Mouse (Mus musculus) cerebellum, adult 9-10 months (tissue): ENCODE data around the gene Myzap.
"Not testable (repeated sequence)": the region's sequence is repeated elsewhere in the genome, so short reads cannot be mapped to it uniquely, and the experiment has no call there.

Source experiments
- DNase-seq: peaks from one replicate; pipeline ENCODE4 v3.0.0; 2022

The Myzap gene

GRCm38 (mm10) chr9:71542292-71542691 is 49.9 kb downstream of the Myzap start:
- DNase-seq: no peak

DNA sequence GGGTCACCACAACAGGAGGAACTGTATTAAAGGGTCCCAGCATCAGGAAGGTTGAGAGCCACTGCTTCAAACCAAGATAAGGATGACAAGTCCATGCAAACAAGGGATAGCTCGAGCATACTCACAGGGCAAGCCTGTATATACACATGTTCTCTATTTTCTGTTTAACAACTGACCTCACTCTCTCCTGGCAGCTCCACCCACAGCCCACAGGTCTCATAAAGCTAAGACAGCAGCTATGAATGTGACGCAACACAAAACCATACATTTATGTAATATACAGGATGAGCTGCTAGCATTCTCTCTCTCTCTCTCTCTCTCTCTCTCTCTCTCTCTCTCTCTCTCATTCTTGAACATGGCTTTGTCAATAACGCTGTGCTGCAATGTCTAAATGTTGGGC is 51.4 kb downstream of the Myzap start:
- DNase-seq: no peak

GRCm38 (mm10) chr9:71535730-71536129 is 56.4 kb downstream of the Myzap start:
- DNase-seq: no peak

DNA sequence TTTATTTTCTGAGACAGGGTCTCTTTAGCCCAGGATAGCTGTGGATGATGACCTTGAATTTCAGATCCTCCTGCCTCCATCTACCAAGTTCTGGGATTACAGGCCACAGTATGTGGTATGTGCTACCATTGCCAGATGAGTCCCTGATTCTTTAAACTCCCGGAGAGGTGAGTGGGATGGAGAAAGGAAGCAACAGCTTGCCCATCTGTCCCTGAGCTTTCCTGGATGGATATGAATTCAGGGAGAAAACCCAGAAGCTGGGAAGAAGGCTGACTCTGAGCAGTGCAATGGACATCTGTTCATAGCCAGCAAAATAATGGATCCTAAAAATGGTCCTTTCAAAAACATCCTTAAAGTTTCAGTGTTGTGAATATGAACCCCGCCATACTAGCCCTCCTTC is 57.1 kb downstream of the Myzap start:
- no peak for DNase-seq

GRCm38 (mm10) chr9:71529960-71530359 is 62.2 kb downstream of the Myzap start:
- DNase-seq: no peak

GRCm38 (mm10) chr9:71527438-71527837 is 64.7 kb downstream of the Myzap start:
- DNase-seq: no peak

GRCm38 (mm10) chr9:71523901-71524300 is 68.3 kb downstream of the Myzap start:
- DNase-seq: no peak

- no peak for DNase-seq
These were observed 72.3 kb downstream of the Myzap start for GRCm38 (mm10) chr9:71519836-71520235.

- DNase-seq: no peak
These were observed 74.7 kb downstream of the Myzap start for GRCm38 (mm10) chr9:71517487-71517886.

GRCm38 (mm10) chr9:71515862-71516261 is 76.3 kb downstream of the Myzap start:
- no peak for DNase-seq

DNA sequence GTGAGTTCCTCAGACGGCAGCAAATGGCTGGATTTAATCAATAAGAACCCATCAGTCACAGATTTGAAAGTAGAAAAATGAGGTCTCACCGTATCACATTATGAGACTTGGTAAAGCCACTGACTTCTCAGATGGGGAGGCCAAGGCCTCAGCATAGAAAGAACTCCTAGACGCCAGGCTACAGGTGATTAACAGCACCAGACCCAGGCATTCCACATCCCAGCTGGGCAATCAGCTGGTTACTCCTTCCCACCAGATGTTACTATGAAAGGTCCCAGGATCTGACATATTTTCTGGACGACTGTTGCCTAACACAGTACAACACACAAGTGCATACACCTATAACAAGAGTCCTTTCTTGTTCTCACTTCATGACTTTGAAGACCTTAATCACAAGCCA is 78.6 kb downstream of the Myzap start:
- DNase-seq: no peak

DNA sequence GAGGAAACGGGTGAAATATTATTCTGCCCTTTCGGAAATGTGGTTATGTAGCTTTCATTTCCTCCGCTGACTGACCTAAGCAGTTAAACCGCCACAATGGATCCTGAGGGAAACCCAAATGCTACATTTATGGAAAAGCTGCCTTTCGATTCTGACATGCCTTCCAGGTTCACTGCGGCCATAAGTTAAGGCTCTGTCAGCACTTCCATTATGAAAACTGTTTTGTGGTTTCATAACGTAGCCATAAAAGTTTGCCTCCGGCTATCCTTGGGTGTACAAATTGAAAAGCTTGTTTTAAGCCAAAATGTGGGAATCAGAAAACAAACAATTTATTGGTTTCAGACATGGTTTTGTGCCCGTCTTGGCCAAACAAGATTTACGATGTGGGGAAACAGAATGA is 79.3 kb downstream of the Myzap start:
- no peak for DNase-seq

DNA sequence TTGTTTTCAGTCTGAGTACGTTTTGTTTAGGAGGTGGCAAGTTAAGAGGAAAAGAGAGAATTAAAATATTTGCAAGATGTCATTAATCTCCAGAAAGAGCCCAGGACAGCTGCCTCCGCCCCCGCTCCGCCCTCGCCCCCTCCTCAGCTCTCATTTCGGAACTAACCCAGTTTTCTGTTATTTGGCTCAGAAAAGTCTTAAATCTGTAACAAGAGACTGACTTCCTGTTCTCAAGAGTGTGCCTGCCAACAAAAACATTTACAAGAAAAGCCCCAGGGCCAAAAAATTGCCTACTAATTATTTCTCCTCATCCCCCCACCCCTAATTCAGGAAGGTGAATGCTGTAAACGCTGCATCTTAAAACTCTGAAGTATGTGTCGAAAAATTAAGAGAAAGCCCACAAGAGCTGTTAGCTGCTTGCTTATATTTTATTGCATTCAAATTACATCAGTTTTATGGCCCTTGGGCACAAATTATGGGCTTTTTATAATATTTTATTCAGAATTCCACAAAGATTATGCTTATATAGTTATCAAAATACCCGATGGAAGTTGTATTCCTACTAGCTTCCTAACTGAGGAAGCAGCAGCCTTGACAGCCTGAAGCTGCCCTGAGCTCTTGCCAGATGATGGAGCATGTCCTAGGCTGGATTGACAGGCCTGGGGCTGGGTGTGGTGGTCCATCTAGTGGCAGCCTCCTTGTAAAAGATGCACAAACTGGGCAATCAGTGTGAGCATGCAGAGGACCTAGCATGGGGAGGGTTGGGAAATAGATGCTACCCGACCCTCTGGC is 93.6 kb downstream of the Myzap start:
- no peak for DNase-seq

DNA sequence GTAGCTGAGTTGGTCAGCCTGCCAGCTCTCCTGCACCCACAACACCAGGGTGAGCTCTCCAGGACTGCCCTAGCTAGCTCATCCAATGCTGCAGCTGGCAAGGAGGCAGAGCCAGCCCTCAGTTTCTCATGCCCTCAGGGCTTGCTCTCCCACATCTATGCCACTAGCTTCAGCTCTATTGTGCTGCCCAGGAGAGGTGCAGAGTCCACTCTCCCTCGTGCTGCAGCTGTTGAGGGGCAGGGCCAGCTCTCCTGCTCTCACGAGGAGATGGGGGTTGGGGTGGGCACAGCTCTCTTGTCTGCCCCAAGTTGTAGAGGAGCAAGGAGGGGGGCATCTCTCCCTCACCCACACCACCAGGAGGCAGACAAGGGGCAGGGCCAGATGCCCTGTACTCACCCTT is 95.5 kb downstream of the Myzap start:
- DNase-seq: no peak

DNA sequence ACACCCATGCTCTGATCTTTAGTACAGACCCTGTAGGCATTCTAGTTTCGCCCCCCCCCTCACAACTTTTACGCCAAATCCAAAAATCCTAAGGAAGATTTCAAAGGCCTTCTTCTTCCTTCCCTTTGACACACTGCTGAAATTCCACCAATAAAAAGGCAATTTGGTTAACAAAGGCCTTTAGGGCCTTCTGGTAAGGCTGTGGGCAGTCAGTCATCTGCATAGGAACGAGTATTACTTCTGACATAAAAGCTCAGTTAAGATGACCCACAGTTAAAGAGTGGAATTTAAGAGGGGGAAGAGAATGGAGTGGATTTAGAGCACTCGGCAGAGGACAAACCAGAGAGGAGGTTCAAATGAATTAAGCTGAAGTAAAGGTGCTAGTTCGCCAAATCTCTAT is 98.4 kb downstream of the Myzap start:
- DNase-seq: no peak

DNA sequence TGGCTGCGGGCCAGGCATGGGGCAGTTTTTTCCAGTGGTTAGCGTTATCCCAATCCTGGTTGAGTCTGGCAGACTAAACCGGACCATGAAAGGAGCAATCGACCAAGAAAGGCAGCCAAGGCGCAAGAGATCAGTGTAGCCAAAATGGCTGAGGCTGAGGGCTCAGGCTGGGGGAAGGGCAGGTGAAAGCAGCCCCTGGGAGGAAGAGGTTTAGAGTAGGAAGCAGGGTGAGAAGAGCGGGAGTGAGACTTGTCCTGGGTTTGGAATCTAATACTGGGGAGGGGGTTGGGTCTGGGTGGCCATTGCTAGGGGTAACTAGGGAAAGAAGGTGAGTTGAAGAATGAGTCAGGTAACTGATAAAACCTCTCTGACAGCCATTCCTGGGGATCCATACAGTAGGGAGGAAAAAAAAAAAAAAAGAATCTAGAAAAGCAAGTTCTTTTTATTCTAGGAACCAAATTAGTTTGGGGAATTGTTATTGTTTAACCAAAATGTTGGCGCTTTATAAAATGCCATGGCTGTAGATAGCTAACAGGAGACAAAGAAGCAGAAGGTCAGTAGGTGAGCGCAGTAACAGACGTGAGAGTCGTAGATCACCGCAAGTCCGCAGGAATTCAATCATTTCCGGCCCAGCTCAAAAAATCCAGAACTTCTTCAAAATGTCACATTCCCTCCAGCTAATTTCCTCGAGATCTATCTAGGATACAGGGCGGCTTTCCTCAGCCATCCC is 99.7 kb downstream of the Myzap start:
- no peak for DNase-seq

DNA sequence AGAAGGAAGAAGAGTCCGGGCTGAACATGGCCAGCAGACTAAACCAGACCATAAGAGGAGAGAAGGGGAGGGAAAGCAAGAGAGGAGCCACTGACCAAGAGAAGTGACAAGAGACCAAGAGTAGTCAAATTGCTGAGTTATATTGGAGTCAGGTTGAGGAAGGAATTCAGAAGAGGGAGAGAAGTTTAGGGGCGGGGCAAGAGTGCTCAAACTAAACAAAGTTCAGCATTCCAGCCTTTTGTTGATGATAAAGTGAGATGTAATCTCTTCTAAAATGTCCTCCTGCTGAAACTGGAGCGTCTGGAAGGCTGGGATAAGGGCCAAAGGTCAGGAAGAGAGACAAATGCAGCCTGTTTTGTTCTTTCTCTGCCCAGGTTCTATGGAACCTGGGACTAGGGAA is 102.1 kb downstream of the Myzap start:
- DNase-seq: no peak

DNA sequence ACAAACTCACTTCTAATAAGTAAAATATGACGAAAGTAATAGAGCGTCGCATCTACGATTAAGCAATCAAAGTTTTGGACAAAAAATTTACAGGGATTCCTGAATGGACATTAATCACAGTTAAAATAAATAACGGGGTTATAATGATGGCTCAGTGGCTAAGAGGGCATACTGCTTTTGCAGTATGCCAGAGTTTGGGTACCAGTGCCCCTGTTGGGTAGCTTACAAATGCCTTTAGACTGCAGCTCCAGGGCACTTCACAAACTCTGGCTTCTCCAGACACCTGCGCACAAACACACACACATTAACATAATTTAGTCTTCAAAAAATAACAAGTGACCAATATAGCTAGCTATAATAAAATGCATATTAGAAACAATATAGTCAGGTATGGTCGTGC is 106.0 kb downstream of the Myzap start:
- no peak for DNase-seq

DNA sequence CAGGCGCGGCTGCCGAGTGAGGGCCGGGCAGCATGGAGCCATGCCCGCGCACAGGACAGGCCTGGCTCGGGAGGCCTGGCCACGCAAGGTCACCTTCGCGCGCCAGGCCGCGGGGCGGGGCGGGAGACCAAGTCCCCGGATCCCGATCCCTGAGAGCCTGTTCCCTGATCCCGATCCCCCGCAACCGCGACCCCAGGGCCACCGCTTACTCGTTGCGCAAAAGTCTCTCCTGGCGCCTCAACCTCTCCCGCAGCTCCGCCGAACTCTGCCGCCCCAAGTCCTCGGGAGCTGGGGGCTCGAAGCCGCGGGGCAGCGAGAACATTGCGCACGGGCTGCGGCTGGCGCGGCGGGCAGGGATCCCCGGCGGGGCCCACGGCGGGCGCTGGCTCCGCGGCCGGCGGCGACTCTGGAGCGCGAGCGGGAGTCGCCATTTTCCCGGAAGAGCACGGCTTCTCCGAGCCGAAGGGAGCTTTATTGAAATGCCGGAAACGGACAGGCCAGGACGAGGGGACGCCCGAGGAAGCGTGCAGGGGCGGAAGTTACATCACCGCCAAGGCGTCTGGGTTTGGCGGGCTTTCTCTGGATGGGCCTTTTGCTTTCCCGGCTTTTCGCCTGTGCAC is 106.6 kb downstream of the Myzap start, which contains the start of gene Polr2m:
Gene Polr2m, minus strand, starts transcription at position 461 of the 620 bp plus-strand sequence.
- peak; percentile 92 for DNase-seq

- DNase-seq: no peak
These were observed 107.2 kb downstream of the Myzap start for GRCm38 (mm10) chr9:71484871-71485474.

- not testable (repeated sequence) for DNase-seq
These were observed 108.3 kb downstream of the Myzap start for GRCm38 (mm10) chr9:71483872-71484271.

DNA sequence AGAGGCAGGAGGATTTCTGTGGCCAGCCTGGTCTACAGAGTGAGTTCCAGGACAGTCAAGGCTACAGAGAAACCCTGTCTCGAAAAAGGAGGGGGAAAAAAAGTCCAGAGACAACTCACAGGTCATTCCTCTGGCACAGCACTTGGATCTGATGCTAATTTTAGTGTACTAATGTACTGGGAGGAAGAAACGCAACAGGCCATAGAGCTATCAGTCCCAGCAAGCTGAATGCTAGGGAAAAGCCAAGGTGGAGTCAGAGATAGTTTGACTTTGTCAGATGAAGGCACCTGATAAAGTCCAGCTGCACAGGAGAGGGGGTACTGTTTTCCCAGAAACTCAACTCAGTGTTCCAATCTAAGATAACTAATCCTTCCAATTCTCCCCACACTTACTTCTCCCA is 111.9 kb downstream of the Myzap start:
- no peak for DNase-seq

- DNase-seq: no peak
These were observed 112.7 kb downstream of the Myzap start for GRCm38 (mm10) chr9:71479413-71479812.

GRCm38 (mm10) chr9:71478596-71478995 is 113.6 kb downstream of the Myzap start:
- no peak for DNase-seq
